1 mouse cellular context compared by ENCODE assay signal in genomic region chr7:19131324-19131848, GRCm38 (mm10).
TF ChIP-seq lines count a peak whose summit lies in the region.

No protein-coding gene starts in this region.

TF ChIP-seq in CH12.LX, 34 proteins besides CTCF, POLR2A, EP300 and RAD21:
- TF ChIP-seq CHD2 (IDR thresholded peaks at IDR 0.05; ENCODE audit: low read length) (no peak), BHLHE40 (IDR thresholded peaks at IDR 0.05; ENCODE audit: low read depth, low read length) (peak; percentile 94), USF1 (IDR thresholded peaks at IDR 0.05; ENCODE audit: low read depth, low read length) (peak; percentile 78), NRF1 (IDR thresholded peaks at IDR 0.05; ENCODE audit: low read depth, low read length) (peak; percentile 84), USF2 (conservative IDR thresholded peaks at IDR 0.05; ENCODE audit: low read depth, low read length) (peak; percentile 54), SIN3A (IDR thresholded peaks at IDR 0.05; ENCODE audit: low read length) (peak; percentile 82; the same call in 1 of the 2 replicates), MYC (IDR thresholded peaks at IDR 0.05; ENCODE audit: low read depth, low read length) (no peak), POLR2AphosphoS2 (IDR thresholded peaks at IDR 0.05; ENCODE audit: low read depth, low read length) (no peak), SMC3 (IDR thresholded peaks at IDR 0.05; ENCODE audit: low read depth, low read length) (no peak), MAX (IDR thresholded peaks at IDR 0.05; ENCODE audit: low read length) (peak; percentile 78; the same call in 1 of the 2 replicates), ZNF384 (IDR thresholded peaks at IDR 0.05; ENCODE audit: low read depth, low read length) (no peak), ELF1 (IDR thresholded peaks at IDR 0.05; ENCODE audit: low read depth, low read length) (peak; percentile 45; the same call in 1 of the 2 replicates), MXI1 (IDR thresholded peaks at IDR 0.05; ENCODE audit: low read depth, low read length) (peak; percentile 91), TCF12 (IDR thresholded peaks at IDR 0.05; ENCODE audit: low read depth, low read length) (no peak)
